Mouse (Mus musculus) cortical plate, adult 2 months (tissue): ENCODE measurements at regions not wholly inside any gene's neighbourhood (a gene's known extent, or its start where the extent isn't known, plus 50 kb on each side); places are given as distances from the start of the nearest gene placed in this dataset.

Source experiments
- CTCF ChIP-seq: fragments of 200-500 bp; IDR thresholded peaks from 2 replicates; pipeline ENCODE4 v1.5.1; 2011; ENCODE audit warnings: mild to moderate bottlenecking, control low read depth, low read length; ENCODE audit not compliant: insufficient read depth; ENCODE audit errors: extremely low read depth
- POLR2A ChIP-seq: fragments of 200-500 bp; IDR thresholded peaks from 2 replicates; pipeline ENCODE4 v1.6.1; 2011; ENCODE audit warnings: mild to moderate bottlenecking, low read length, control low read depth; ENCODE audit not compliant: insufficient read depth; ENCODE audit errors: extremely low read depth

DNA sequence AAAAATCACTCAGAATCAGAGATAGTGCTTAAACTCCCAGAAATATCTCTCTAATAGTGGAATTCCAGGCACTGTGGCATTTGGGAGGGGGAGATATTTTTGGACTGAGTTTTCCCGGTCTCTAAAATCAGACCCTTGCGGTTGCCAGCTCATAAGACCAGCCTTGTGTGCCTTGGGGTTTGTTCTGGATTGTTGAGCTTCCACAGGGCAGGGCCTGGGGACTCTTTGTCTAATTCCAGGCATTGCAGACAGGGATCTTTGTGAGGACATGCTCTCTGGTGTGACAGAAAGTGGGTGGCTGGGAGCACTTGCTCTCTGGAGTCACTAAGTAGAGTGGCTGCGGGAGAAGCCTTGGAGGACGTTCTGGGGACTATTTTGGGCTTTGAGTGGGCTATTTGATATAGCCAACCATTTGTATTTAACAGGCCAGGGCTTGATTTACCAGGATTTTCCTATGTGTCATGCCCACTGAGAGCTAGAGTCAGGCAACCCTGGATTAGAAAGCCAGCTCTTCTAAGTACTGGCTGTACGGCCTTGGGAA, 138.7 kb downstream of the Foxo1 start:
- TF ChIP-seq CTCF: no peak
- TF ChIP-seq POLR2A: no peak
